Mouse (Mus musculus) CD4-positive, CD25-positive, alpha-beta regulatory T cell, adult 4 months (primary cell): ENCODE data around the gene Foxp1. TPM values are rescaled to one million over a fixed set of nuclear protein-coding genes. Genes with fewer than 3 reads are reported as not detected.

Experiments
- ATAC-seq: one replicate; pipeline ENCODE4 v1.8.0; 2017
- polyA plus RNA-seq, 2 experiments: library from polyadenylated mRNA; unstranded; fragments of 100-300 nt; shearing (Covaris generic); gene quantifications; one replicate each; pipeline ENCODE4 v1.2.1; 2017

Gene Foxp1
- polyA plus RNA-seq, 2 experiments from 2014 or later, result 275 to 341 TPM

DNA sequence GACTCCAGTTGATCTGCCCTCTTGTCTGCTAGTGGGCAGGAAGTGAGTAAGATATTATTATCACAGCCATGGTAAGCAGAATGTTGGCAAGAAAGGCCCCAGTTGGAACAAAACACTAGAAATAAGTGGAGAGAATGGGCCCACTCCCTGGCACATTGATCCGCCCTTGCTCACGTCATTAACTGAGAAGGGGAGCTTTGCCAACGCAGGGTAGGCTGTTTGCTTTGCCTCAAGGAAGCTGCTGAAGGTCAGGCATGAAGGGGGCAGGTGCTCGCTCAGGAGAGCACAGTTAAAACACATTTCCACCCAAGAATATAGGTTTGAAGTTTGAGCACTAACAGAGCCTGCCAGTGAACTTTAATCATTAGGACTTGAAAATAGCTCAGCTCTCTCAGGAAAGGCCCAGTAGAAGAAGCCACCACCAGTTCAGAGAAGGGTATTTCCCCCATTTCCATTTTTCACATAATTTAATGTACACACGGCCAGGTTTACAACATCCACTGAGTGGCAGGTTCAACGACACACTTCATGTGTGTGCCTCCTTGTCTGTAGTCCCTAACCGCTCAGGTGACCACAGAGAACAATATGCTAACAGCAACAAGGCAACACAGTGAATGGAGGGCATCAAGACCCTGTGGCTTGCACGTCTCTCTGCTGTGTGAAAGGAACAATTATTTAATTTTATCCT is 350.5 kb downstream of the Foxp1 start:
- ATAC-seq, result peak; percentile 65

- peak; percentile 48 for ATAC-seq
These were observed 351.2 kb downstream of the Foxp1 start for GRCm38 (mm10) chr6:99171281-99171825.

- ATAC-seq, result no peak
These were observed 353.8 kb downstream of the Foxp1 start for GRCm38 (mm10) chr6:99168727-99169126.

- no peak for ATAC-seq
These were observed 355.5 kb downstream of the Foxp1 start for GRCm38 (mm10) chr6:99167001-99167400.

DNA sequence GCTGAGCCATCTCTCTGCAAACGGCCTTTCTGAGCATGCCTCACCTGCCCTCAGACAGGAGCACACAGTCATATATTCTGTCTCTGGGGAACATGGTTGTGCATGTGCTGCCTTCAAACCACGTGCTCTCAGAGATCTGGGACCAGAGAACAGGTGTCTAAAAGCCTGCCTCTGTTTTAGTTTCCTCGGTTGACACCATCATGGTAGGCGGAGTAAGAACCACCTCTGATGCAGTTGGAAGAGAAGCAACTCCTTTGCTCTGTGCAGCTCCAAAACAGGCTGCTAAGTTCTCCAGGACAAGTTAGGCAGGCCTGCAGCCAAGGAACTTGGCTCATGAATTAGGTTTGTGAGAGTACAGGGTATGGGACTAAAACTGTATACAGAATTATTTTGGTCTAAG is 356.4 kb downstream of the Foxp1 start:
- ATAC-seq, result no peak

GRCm38 (mm10) chr6:99164760-99165159 is 357.8 kb downstream of the Foxp1 start:
- ATAC-seq, result peak; percentile 76

GRCm38 (mm10) chr6:99162716-99163115 is 359.8 kb downstream of the Foxp1 start:
- no peak for ATAC-seq

GRCm38 (mm10) chr6:99160348-99160693 is 362.2 kb downstream of the Foxp1 start:
- ATAC-seq, result no peak

GRCm38 (mm10) chr6:99159452-99160347 is 362.8 kb downstream of the Foxp1 start:
- no peak for ATAC-seq

- ATAC-seq, result no peak
These were observed 368.8 kb downstream of the Foxp1 start for GRCm38 (mm10) chr6:99153682-99154081.

- no peak for ATAC-seq
These were observed 376.1 kb downstream of the Foxp1 start for GRCm38 (mm10) chr6:99146400-99146905.

DNA sequence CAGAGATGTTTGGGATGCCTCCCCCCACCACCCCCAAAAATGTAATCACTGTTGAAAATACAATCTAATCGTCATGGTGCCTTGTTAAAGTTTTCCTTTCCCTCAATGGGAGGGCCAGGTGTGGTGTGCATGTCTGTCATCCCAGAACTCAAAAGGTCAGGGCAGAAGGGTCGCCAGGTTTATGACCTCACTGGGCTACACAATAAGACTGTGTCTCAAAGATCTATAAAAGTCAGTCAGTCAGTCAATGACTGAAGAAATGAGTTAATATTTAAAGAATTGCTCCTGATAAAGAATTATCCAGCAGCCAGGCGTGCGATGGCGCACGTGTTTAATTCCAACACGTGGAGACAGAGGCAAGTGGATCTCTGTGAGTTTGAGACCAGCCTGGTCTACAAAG is 377.5 kb downstream of the Foxp1 start:
- ATAC-seq, result no peak

DNA sequence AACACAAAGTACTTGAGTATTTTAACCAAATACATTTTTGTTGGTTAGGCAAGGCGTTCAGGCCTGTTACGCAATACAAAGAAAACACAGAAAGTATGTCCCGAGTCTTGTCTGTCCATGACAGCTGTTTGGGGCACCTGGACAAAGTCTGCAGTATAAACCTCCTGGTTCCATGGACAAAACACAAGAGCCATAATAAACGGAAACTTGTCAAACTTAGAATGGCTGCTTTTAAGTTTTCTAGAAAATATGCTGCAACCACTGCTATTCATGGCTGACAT is 378.8 kb downstream of the Foxp1 start:
- no peak for ATAC-seq

- ATAC-seq, result no peak
These were observed 379.4 kb downstream of the Foxp1 start for GRCm38 (mm10) chr6:99142900-99143755.

DNA sequence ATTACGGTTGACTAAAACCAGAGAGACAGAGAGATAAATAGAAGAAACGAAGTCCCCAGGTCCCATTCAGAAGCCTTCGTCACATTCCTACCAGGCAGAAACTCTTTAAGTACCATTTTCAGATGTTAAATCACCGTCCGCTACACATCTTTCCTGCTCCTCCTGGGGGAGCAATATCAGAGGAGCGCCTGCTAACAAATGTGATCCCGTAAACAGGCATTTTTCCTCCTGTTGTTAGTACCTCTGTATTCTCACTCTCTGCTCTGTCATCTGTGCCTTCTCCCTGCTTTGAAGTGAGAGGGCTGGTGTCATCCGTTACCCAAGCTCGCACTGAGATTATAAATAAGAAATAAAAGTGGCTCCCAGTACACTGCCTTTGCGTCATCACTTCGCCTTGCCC is 384.5 kb downstream of the Foxp1 start:
- no peak for ATAC-seq

DNA sequence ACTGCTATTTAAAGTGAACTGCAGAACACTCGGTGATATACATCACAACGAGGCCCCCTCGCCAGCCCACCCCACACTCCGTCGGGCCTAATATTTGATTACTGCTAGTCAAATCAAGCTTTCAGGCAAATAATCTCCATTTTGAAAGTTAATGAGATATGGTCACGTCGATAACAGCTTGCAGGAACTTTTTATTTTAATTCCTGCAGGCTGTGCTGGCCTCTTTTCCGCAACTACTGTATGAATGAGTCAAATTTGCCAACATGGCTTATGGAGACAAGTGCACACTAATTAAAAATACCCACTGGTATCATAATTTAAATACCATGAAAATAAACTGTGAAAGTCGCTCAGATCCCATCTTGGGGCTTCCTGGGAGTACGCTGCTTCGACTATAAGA is 385.4 kb downstream of the Foxp1 start:
- no peak for ATAC-seq

- ATAC-seq, result no peak
These were observed 386.4 kb downstream of the Foxp1 start for GRCm38 (mm10) chr6:99135938-99136729.

- no peak for ATAC-seq
These were observed 390.7 kb downstream of the Foxp1 start for GRCm38 (mm10) chr6:99131815-99132214.

- peak; percentile 59 for ATAC-seq
These were observed 391.6 kb downstream of the Foxp1 start for GRCm38 (mm10) chr6:99130758-99131410.

GRCm38 (mm10) chr6:99126717-99127116 is 395.8 kb downstream of the Foxp1 start:
- peak; percentile 61 for ATAC-seq
